Mouse (Mus musculus) brown adipose tissue, adult 24 weeks (tissue): ENCODE data around the gene Irf5. TPM values are rescaled to one million over a fixed set of nuclear protein-coding genes. Genes with fewer than 3 reads are reported as not detected.

Source experiments
- H3K27ac ChIP-seq: fragments of 200-500 bp; replicated peaks from 2 replicates; pipeline ENCODE4 v1.5.1; 2012; ENCODE audit warnings: low read depth, mild to moderate bottlenecking, low read length
- H3K4me1 ChIP-seq: fragments of 200-500 bp; 2 replicates; pipeline ENCODE4 v1.6.1; 2012; ENCODE audit warnings: low read length, mixed read lengths; ENCODE audit not compliant: control insufficient read depth, insufficient read depth, insufficient read length
- H3K4me3 ChIP-seq: fragments of 200-500 bp; 2 replicates; pipeline ENCODE4 v1.5.1; 2012; ENCODE audit warnings: low read depth, mild to moderate bottlenecking, low read length, moderate library complexity; ENCODE audit not compliant: insufficient read depth
- polyA plus RNA-seq: library from polyadenylated mRNA; stranded (reverse); fragments of >200 nt; gene quantifications from 2 replicates; pipeline ENCODE4 v1.2.4, GENCODE M21; 2012; ENCODE audit not compliant: missing spikeins, insufficient read depth, insufficient read length

Gene Irf5
- polyA plus RNA-seq, 1 experiment: 2.0 TPM

DNA sequence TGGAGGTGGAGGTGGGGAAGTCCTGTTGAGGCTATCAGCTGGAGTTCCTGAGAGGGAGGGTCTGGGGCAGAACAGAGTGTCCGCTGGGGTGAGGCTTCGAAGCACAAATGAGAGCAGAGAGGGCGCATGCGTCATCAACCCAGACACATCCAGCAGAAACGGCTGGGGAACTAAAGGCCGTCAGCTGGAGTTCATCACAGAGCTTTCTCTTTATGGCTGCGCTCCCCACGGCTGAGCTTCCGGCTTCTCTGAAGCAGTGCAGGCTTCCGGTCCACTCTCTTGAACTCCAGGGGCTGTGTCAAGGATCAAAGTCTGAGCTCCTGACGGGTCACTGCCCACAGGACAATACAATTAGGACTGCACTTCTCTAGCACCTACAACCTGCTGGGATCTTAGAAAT, 13.1 kb upstream of the Irf5 start:
- Histone ChIP-seq H3K27ac (no peak overlapping the region), H3K4me1 (no peaks in the 10 kb centered on the region), H3K4me3 (no peak overlapping the region)

DNA sequence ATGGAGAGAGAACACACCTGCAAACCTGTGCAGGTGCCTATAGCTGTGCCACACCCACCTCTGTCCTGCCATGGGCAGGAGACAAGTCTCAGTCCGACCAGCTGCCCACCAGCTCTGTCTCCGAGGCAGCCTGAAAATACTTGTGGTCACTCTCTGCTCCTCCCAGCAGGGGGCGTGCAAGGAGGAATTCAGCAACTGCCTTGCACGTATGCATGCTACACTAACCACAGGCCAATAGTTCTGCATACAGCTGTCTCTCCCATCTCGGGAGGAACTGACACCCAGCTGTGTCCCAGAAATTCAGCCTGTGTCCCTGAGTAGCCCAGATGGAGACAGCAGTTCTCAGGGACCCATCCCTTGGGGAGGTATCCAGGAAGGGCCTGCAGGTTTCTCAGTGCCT, 9.3 kb upstream of the Irf5 start:
- Histone ChIP-seq H3K27ac (no peak overlapping the region), H3K4me1 (no peaks in the 10 kb centered on the region), H3K4me3 (no peak overlapping the region)

GRCm38 (mm10) chr6:29522626-29523300, 3.7 kb upstream of the Irf5 start:
- peak overlapping the region; percentile 74 for H3K27ac ChIP-seq

GRCm38 (mm10) chr6:29523301-29524033, 3.0 kb upstream of the Irf5 start:
- peak overlapping the region; percentile 74 for H3K27ac ChIP-seq
- peaks cover 5% of the 10 kb centered on the region; the same call in 1 of the 2 replicates for H3K4me1 ChIP-seq
- no peak overlapping the region for H3K4me3 ChIP-seq

More at GRCm38 (mm10) chr6:29522626-29523300, 3.7 kb upstream of the Irf5 start:
- no peak overlapping the region for H3K4me3 ChIP-seq
- H3K4me1 ChIP-seq: peaks cover 5% of the 10 kb centered on the region; the same call in 1 of the 2 replicates

DNA sequence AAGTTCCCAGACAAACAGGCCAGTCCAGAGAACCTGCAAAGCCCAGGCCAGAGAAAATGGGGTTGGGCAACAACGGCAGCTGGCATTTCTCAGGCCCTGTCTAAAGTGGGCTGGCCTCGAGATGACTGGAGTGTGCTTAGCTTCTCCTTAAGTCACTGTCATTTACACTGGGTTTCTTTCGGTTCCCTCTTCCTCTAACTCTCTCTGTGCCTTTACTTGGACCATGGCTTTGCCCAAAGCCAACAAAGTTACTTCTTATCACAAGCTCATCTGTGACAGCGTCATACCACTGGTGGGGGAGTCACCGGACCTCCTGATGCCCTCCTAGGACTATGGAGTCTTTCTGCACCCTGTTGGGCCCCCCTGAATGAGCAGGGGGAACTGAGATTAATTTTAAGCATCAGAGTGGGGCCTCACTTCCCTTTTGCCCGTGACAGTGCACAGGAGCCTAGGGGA, 2.4 kb upstream of the Irf5 start:
- peak overlapping the region; percentile 74 for H3K27ac ChIP-seq
- no peak overlapping the region for H3K4me3 ChIP-seq
- peaks cover 5% of the 10 kb centered on the region; the same call in 1 of the 2 replicates for H3K4me1 ChIP-seq

- H3K4me3 ChIP-seq: no peak overlapping the region
Measured at GRCm38 (mm10) chr6:29525256-29525655, 1.2 kb upstream of the Irf5 start.

GRCm38 (mm10) chr6:29527361-29528164, 1.1 kb downstream of the Irf5 start:
- Histone ChIP-seq H3K27ac (peak overlapping the region; percentile 70), H3K4me3 (peak overlapping the region; percentile 59), H3K4me1 (peaks cover 5% of the 10 kb centered on the region; the same call in 1 of the 2 replicates)

More at GRCm38 (mm10) chr6:29525256-29525655, 1.2 kb upstream of the Irf5 start:
- H3K4me1 ChIP-seq: peaks cover 5% of the 10 kb centered on the region; the same call in 1 of the 2 replicates
- H3K27ac ChIP-seq: no peak overlapping the region

DNA sequence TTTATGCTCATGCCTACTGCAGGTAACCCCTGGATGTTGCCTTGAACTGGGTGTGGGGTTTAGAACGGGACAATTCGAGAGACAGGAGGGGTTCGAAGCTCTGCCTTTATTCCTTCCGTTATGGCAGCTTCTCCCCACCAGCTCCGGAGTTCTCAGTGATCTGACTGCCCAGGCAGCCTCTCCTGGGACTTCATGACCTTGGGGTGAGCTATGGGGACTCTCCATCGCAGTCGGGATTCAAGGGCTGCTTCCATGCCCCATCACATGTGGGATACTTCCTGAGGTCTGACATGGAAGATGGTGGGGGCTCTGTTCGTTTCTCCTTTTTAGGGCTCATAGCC, 1.7 kb downstream of the Irf5 start:
- peak overlapping the region; percentile 6 for H3K27ac ChIP-seq
- H3K4me1 ChIP-seq: peaks cover 5% of the 10 kb centered on the region; the same call in 1 of the 2 replicates
- H3K4me3 ChIP-seq: peak overlapping the region; percentile 59

DNA sequence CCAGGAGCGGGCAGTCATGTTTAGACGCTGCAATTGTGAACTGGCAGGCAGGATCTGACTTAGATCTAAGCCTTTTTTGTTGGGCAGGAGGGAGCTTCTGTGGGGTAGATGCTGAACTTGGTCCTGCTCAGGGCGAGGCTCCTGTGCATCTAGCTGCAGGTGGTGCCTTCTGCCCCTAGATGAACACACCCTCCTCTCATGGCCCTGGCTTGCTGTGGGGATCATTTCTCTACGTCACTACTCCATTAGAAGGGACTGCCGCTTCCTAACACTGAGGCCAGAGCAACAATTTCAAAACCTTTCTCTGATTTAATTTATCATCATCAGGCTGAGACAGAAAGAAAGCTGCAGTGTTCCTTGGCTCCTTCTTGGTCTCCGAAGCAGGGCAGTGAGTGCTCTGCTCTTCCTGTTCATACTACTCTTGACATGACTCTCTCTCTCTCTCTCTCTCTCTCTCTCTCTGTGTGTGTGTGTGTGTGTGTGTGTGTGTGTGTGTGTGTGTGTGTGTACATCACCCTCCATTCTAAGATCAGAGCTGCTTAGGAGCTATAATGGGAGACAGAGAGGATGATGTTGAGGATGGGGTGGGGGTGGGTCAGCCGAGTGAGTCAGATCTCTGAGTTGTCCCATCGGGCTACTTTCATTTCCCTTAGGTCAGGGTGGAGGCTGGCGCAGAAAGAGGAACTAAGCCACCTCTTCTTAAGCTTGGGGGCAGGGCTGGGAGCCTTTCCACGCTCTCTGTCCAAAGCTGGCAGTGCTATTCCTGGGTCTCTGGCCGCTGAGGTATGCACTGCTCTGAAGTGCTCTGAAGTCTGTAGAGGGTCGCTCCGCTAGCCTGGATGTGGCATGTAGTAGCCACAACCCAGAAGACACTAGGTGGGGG, 2.4 kb downstream of the Irf5 start:
- H3K4me3 ChIP-seq: peak overlapping the region; percentile 59
- H3K4me1 ChIP-seq: peaks cover 5% of the 10 kb centered on the region; the same call in 1 of the 2 replicates
- peak overlapping the region; percentile 41 for H3K27ac ChIP-seq

DNA sequence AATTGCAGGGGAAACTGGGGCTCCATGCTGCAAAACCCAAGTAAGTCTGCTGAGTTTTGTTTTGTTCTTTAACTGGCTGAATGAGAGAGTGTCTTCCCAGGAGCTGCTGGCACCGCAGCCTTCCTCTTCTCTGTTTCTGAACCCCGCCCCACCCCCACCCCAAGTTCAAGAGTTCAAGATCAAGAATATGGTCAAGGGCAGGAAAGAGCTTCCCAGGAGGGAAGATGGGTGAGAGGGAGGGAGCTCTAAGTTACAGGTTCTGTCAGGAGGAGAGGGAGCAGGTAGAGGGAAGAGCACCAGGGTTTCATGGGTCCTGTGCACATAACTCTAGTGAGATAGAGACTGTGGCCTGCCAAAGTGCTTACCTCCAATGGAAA, 3.0 kb downstream of the Irf5 start:
- H3K4me3 ChIP-seq: peak overlapping the region; percentile 34
- H3K4me1 ChIP-seq: peaks cover 5% of the 10 kb centered on the region; the same call in 1 of the 2 replicates
- peak overlapping the region; percentile 41 for H3K27ac ChIP-seq

DNA sequence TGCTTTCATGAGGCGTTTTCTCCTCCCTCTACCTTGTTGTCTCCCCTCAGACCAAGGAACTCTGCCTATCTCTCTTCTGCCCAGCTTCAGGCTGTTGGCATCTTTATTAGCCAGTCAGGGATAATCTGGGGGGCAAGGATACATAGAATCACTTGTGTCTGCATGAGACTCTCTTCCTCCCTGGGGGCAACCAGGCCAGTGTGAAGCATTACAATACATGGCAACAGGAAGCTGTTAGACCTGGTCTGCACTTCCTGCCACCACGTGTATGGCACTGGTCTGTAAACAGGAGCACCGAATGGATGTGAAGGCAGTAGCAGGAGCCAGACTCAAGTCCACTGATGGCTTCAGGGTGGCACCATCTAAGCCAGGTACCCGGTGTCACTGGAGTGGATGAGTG, 3.6 kb downstream of the Irf5 start:
- Histone ChIP-seq H3K27ac (no peak overlapping the region), H3K4me3 (peak overlapping the region; percentile 25; the same call in 1 of the 2 replicates), H3K4me1 (peaks cover 5% of the 10 kb centered on the region; the same call in 1 of the 2 replicates)

- Histone ChIP-seq H3K4me3 (no peak overlapping the region), H3K4me1 (no peaks in the 10 kb centered on the region), H3K27ac (no peak overlapping the region)
Measured at GRCm38 (mm10) chr6:29535316-29535715, 8.9 kb downstream of the Irf5 start.

DNA sequence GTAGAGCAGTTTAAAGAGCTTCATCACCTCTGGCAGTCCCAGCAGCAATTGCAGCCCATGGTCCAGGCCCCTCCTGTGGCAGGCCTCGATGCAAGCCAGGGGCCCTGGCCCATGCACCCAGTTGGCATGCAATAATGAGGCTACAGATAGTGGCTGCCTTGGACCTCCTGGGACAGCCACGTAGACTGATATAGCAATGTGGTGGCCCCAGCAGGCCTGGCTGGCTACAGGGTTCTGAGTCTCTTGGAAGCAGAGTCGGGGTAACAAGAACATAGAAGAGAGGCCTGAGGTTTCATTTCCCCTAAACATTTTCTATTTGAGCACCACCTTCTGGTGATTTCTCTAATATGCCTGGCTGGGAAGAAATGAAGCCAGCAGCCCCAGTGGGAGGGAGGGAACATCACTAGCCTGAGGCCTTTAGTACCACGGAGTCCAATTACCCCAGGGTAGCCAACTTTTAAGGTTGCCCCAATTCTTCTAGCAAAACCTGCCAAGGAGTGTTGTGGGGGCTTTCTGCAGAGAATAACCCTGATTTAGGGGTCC, 10.3 kb downstream of the Irf5 start:
- Histone ChIP-seq H3K4me3 (no peak overlapping the region), H3K4me1 (no peaks in the 10 kb centered on the region), H3K27ac (no peak overlapping the region)

DNA sequence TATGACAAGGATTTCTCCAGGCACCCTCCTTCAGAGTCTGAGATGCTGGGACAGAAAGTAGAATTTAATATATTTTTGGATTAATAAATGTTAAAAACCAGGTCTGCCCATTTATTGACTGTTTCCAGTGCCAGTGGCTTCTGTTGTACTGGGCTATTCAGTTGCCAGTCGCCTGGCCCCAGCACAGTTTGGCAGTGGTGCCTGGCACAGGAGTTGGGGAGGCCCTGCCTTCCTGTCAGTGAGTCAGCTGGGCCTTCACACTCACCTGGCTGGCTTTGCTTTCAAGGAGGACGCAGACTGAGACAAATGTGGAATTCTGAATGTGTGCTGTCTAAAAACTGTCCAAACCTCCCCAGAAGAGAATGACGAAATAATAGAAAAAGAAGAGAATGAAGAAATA, 10.8 kb downstream of the Irf5 start:
- Histone ChIP-seq H3K27ac (no peak overlapping the region), H3K4me1 (no peaks in the 10 kb centered on the region), H3K4me3 (no peak overlapping the region)
